Mouse (Mus musculus) lung, embryonic 15.5 days (tissue): ENCODE data around the gene Gm11563. TPM values are rescaled to one million over a fixed set of nuclear protein-coding genes. Genes with fewer than 3 reads are reported as not detected.
"Not testable (repeated sequence)": the region's sequence is repeated elsewhere in the genome, so short reads cannot be mapped to it uniquely, and the experiment has no call there.

Experiments used
- ATAC-seq: fragments of 200-750 bp; cut with Nextera tagmentation; 2 replicates; pipeline ENCODE4 v1.8.0; 2017; ENCODE audit warnings: moderate number of reproducible peaks, borderline replicate concordance; ENCODE audit not compliant: low FRiP score, low TSS enrichment; ENCODE audit errors: extremely low read depth
- H3K27ac ChIP-seq: fragments of 300-500 bp; sonication (generic); 2 replicates; pipeline ENCODE4 v1.5.1; 2015; ENCODE audit warnings: moderate library complexity, mild to moderate bottlenecking, inconsistent platforms
- H3K27me3 ChIP-seq: fragments of 300-500 bp; sonication (generic); 2 replicates; pipeline ENCODE4 v1.6.1; 2015; ENCODE audit warnings: inconsistent platforms
- H3K36me3 ChIP-seq: fragments of 300-500 bp; sonication (generic); 2 replicates; pipeline ENCODE4 v1.6.1; 2015; ENCODE audit warnings: inconsistent platforms
- H3K4me1 ChIP-seq: fragments of 300-500 bp; sonication (generic); 2 replicates; pipeline ENCODE4 v1.6.1; 2015; ENCODE audit warnings: inconsistent platforms
- H3K4me2 ChIP-seq: fragments of 300-500 bp; sonication (generic); 2 replicates; pipeline ENCODE4 v1.6.1; 2015; ENCODE audit warnings: inconsistent platforms, mild to moderate bottlenecking, moderate library complexity
- H3K4me3 ChIP-seq: fragments of 300-500 bp; sonication (generic); 2 replicates; pipeline ENCODE4 v1.5.1; 2015; ENCODE audit warnings: mild to moderate bottlenecking, inconsistent platforms
- H3K9ac ChIP-seq: fragments of 300-500 bp; sonication (generic); 2 replicates; pipeline ENCODE4 v1.6.1; 2015; ENCODE audit warnings: inconsistent platforms
- H3K9me3 ChIP-seq: fragments of 300-500 bp; sonication (generic); 2 replicates; pipeline ENCODE4 v1.6.1; 2016; ENCODE audit warnings: inconsistent platforms
- WGBS: fragments of 180-500 bp; shearing (Covaris S2); methylation state at CpG from one replicate; pipeline ENCODE4 v1.1.7; 2015; 5-methylcytosine and 5-hydroxymethylcytosine counted together
- polyA plus RNA-seq: library from polyadenylated mRNA; unstranded; fragments of >200 nt; fragmentation: Nextera tagmentation; extraction: Ambion mirVana; gene quantifications from 2 replicates; pipeline ENCODE4 v1.2.1, GENCODE M21; 2015

Gene Gm11563
- not detected in 2 replicates for polyA plus RNA-seq

GRCm38 (mm10) chr11:99658467-99659010 is at the start of gene Gm11563:
TSS of gene Gm11563 (minus strand) at chr11:99658960.
- not testable (repeated sequence) for H3K4me1 ChIP-seq, H3K4me2 ChIP-seq, ATAC-seq, H3K9ac ChIP-seq, H3K9me3 ChIP-seq, H3K27ac ChIP-seq, H3K27me3 ChIP-seq, H3K36me3 ChIP-seq, H3K4me3 ChIP-seq
- 52% methylated on average over 10 of the region's 10 CpGs for WGBS

GRCm38 (mm10) chr11:99690463-99690862 is 31.7 kb upstream of the Gm11563 start, which contains the start of gene Gm14190:
TSS of gene Gm14190 (minus strand) at chr11:99690740.
- Histone ChIP-seq H3K27me3 (no peaks in the 10 kb centered on the region), H3K36me3 (no peaks in the 10 kb centered on the region), H3K9ac (no peak within 1 kb of the TSS), H3K9me3 (no peaks in the 10 kb centered on the region), H3K4me3 (no peak within 1 kb of the TSS), H3K27ac (no peak within 1 kb of the TSS), H3K4me2 (no peak within 1 kb of the TSS), H3K4me1 (no peaks in the 10 kb centered on the region)
- no peak for ATAC-seq
- 85% methylated on average over 1 of the region's 1 CpGs for WGBS

- not testable (repeated sequence) for H3K27ac ChIP-seq, H3K9me3 ChIP-seq
- 50% methylated on average over 1 of the region's 1 CpGs for WGBS
Observed at GRCm38 (mm10) chr11:99685235-99685634, 26.5 kb upstream of the Gm11563 start.

GRCm38 (mm10) chr11:99683481-99683880 is 24.7 kb upstream of the Gm11563 start:
- no peak overlapping the region for H3K4me3 ChIP-seq
- H3K36me3 ChIP-seq, result no peaks in the 10 kb centered on the region
- no peak overlapping the region for H3K27ac ChIP-seq
- H3K27me3 ChIP-seq, result no peaks in the 10 kb centered on the region
- H3K4me2 ChIP-seq, result no peak overlapping the region
- H3K9ac ChIP-seq, result no peak overlapping the region
- H3K9me3 ChIP-seq, result no peaks in the 10 kb centered on the region
- WGBS, result 76% methylated on average over 2 of the region's 2 CpGs
- H3K4me1 ChIP-seq, result no peaks in the 10 kb centered on the region
- ATAC-seq, result no peak

More at GRCm38 (mm10) chr11:99685235-99685634, 26.5 kb upstream of the Gm11563 start:
- H3K4me3 ChIP-seq, ATAC-seq, H3K4me2 ChIP-seq, H3K27me3 ChIP-seq, H3K4me1 ChIP-seq, H3K9ac ChIP-seq, H3K36me3 ChIP-seq: not testable (repeated sequence)

- Histone ChIP-seq H3K9me3 (no peaks in the 10 kb centered on the region), H3K36me3 (no peaks in the 10 kb centered on the region), H3K4me2 (no peak within 1 kb of the TSS), H3K4me3 (no peak within 1 kb of the TSS), H3K27me3 (no peaks in the 10 kb centered on the region), H3K4me1 (no peaks in the 10 kb centered on the region), H3K27ac (no peak within 1 kb of the TSS), H3K9ac (no peak within 1 kb of the TSS)
- no peak for ATAC-seq
Observed at GRCm38 (mm10) chr11:99665860-99666259, 7.1 kb upstream of the Gm11563 start, which contains the start of gene Krtap4-6. TSS of gene Krtap4-6 (minus strand) at chr11:99665960.

GRCm38 (mm10) chr11:99662802-99663201 is 4.0 kb upstream of the Gm11563 start:
- Histone ChIP-seq H3K36me3 (no peaks in the 10 kb centered on the region), H3K9ac (no peak overlapping the region), H3K27ac (no peak overlapping the region), H3K27me3 (no peaks in the 10 kb centered on the region), H3K4me2 (no peak overlapping the region), H3K4me1 (no peaks in the 10 kb centered on the region), H3K4me3 (no peak overlapping the region), H3K9me3 (no peaks in the 10 kb centered on the region)
- ATAC-seq, result no peak
- 82% methylated on average over 10 of the region's 10 CpGs for WGBS

GRCm38 (mm10) chr11:99659256-99659655 is 496 bp upstream of the Gm11563 start:
- Histone ChIP-seq H3K4me1 (no peaks in the 10 kb centered on the region), H3K4me2 (no peak overlapping the region), H3K9me3 (no peaks in the 10 kb centered on the region), H3K4me3 (no peak overlapping the region), H3K36me3 (no peaks in the 10 kb centered on the region), H3K9ac (no peak overlapping the region), H3K27ac (no peak overlapping the region), H3K27me3 (no peaks in the 10 kb centered on the region)
- 82% methylated on average over 4 of the region's 4 CpGs for WGBS
- ATAC-seq, result no peak

- H3K4me1 ChIP-seq, result no peaks in the 10 kb centered on the region
- no peak overlapping the region for H3K4me3 ChIP-seq
- H3K36me3 ChIP-seq, result no peaks in the 10 kb centered on the region
- WGBS, result 49% methylated on average over 5 of the region's 5 CpGs
- H3K9ac ChIP-seq, result no peak overlapping the region
- H3K4me2 ChIP-seq, result no peak overlapping the region
- H3K27me3 ChIP-seq, result no peaks in the 10 kb centered on the region
- H3K27ac ChIP-seq, result no peak overlapping the region
- no peak for ATAC-seq
- H3K9me3 ChIP-seq, result no peaks in the 10 kb centered on the region
Observed at GRCm38 (mm10) chr11:99657051-99657450, 1.7 kb downstream of the Gm11563 start.

- Histone ChIP-seq H3K36me3 (no peaks in the 10 kb centered on the region), H3K4me1 (no peaks in the 10 kb centered on the region), H3K27ac (no peak within 1 kb of the TSS), H3K4me3 (no peak within 1 kb of the TSS), H3K4me2 (no peak within 1 kb of the TSS), H3K27me3 (no peaks in the 10 kb centered on the region), H3K9ac (no peak within 1 kb of the TSS), H3K9me3 (no peaks in the 10 kb centered on the region)
- ATAC-seq, result no peak
- 79% methylated on average over 2 of the region's 2 CpGs for WGBS
Observed at GRCm38 (mm10) chr11:99650136-99650535, 8.6 kb downstream of the Gm11563 start, which contains the start of gene Gm11555. TSS of gene Gm11555 (minus strand) at chr11:99650236.

- Histone ChIP-seq H3K4me2 (no peak overlapping the region), H3K27ac (no peak overlapping the region), H3K4me3 (no peak overlapping the region), H3K9ac (no peak overlapping the region), H3K27me3 (no peaks in the 10 kb centered on the region), H3K4me1 (no peaks in the 10 kb centered on the region), H3K9me3 (no peaks in the 10 kb centered on the region), H3K36me3 (no peaks in the 10 kb centered on the region)
- whole genome bisulfite sequencing, result 81% methylated on average over 15 of the region's 15 CpGs
- no peak for ATAC-seq
Observed at GRCm38 (mm10) chr11:99646444-99646843, 12.3 kb downstream of the Gm11563 start.

GRCm38 (mm10) chr11:99644351-99644750 is 14.4 kb downstream of the Gm11563 start:
- Histone ChIP-seq H3K9ac (no peak overlapping the region), H3K4me3 (no peak overlapping the region), H3K9me3 (no peaks in the 10 kb centered on the region), H3K36me3 (no peaks in the 10 kb centered on the region), H3K27ac (no peak overlapping the region), H3K4me1 (no peaks in the 10 kb centered on the region), H3K27me3 (no peaks in the 10 kb centered on the region), H3K4me2 (no peak overlapping the region)
- WGBS, result 72% methylated on average over 3 of the region's 3 CpGs
- no peak for ATAC-seq

GRCm38 (mm10) chr11:99643635-99644139 is 15.1 kb downstream of the Gm11563 start, which contains the start of gene Krtap4-7:
TSS of gene Krtap4-7 (minus strand) at chr11:99644089.
- H3K9ac ChIP-seq, H3K4me1 ChIP-seq, H3K27ac ChIP-seq, H3K4me2 ChIP-seq, ATAC-seq, H3K36me3 ChIP-seq, H3K9me3 ChIP-seq, H3K4me3 ChIP-seq, H3K27me3 ChIP-seq: not testable (repeated sequence)
- WGBS, result 72% methylated on average over 9 of the region's 9 CpGs
